Mouse (Mus musculus) heart, postnatal 0 days (tissue): Measurements from ENCODE around the gene Fam19a5.

Experiments used
- CTCF ChIP-seq: IDR thresholded peaks from 2 replicates; pipeline ENCODE4 v1.5.1; 2016; ENCODE audit warnings: antibody characterized with exemption, control low read depth, low read depth
- EP300 ChIP-seq: IDR thresholded peaks from 2 replicates; pipeline ENCODE4 v1.6.1; 2016; ENCODE audit warnings: antibody characterized with exemption, low read depth

GRCm38 (mm10) chr15:87597149-87597548 is 53.0 kb downstream of the Fam19a5 start:
- TF ChIP-seq CTCF, result no peak
- no peak for TF ChIP-seq EP300
